22 mouse cellular contexts compared by ENCODE assay signal in the genomic region with DNA sequence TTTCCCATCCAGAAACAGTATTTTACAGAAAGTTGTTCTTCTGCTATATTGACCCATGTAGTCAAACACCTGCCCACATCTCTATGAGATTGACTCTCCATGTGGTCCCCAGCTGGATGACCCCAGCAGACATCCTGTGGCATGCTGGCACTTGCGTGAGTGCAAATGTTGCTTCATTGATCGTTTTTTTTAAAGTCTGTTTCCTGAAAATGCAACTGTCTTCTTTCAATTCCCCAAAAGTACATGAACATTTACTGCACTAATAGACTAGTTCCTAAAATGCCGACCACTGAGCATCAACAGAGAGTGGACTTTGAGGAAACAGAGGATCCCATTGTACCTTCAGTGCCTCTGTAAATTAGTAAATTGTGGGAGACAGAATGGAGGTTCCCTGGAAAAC. TPM values are rescaled to one million over a fixed set of nuclear protein-coding genes. Genes with fewer than 3 reads are reported as not detected.
DNase-seq lines count a peak whose midpoint lies in the region; ATAC-seq and TF ChIP-seq lines count a peak whose summit lies in the region.
"Had no signal": no experiment of that assay in that cellular context is flagged by ENCODE, and none has a peak within 500 bp of the region (broad histone marks: within the 10 kb centered on the region; RNA-seq: fewer than 3 reads in every experiment).

No protein-coding gene starts in this region.

- no peak overlapping the region for H3K4me3 ChIP-seq in layer of hippocampus, adult 2 months
- H3K4me3 ChIP-seq in CH12.LX (replicated peaks in 1 of 3; ENCODE audit: low read depth in 2 of 3, low read length in 2 of 3, poor library complexity in 1 of 3): no peak overlapping the region
- H3K4me3 ChIP-seq: embryonic facial prominence, embryonic 15.5 days; heart, embryonic 13.5 days; limb, embryonic 15.5 days; megakaryocyte, embryonic 14.5 days; midbrain, embryonic 15.5 days had no signal

- no peaks in the 10 kb centered on the region for H3K27me3 ChIP-seq in CH12.LX (replicated peaks)
- H3K27me3 ChIP-seq: embryonic facial prominence, embryonic 15.5 days; heart, embryonic 13.5 days; limb, embryonic 15.5 days; midbrain, embryonic 15.5 days had no signal

- no peaks in the 10 kb centered on the region for H3K36me3 ChIP-seq in CH12.LX (replicated peaks in 1 of 2; ENCODE audit: control insufficient read depth in 1 of 2, insufficient read depth in 1 of 2, low read length in 1 of 2)
- H3K36me3 ChIP-seq: embryonic facial prominence, embryonic 15.5 days; heart, embryonic 13.5 days; limb, embryonic 15.5 days; midbrain, embryonic 15.5 days had no signal

- no peak overlapping the region for H3K4me2 ChIP-seq in CH12.LX (ENCODE audit: insufficient read depth, low read depth, poor library complexity, severe bottlenecking)
- H3K4me2 ChIP-seq: embryonic facial prominence, embryonic 15.5 days; heart, embryonic 13.5 days; limb, embryonic 15.5 days; lung, embryonic 14.5 days; midbrain, embryonic 15.5 days had no signal

- H3K27ac ChIP-seq in layer of hippocampus, adult 2 months: 0 out of 2 replicates have a peak overlapping the region, but pooled peaks have one; percentile 32
- no peak overlapping the region for H3K27ac ChIP-seq in CH12.LX (ENCODE audit: insufficient read depth, low read depth)
- H3K27ac ChIP-seq: embryonic facial prominence, embryonic 15.5 days; heart, embryonic 13.5 days; limb, embryonic 15.5 days; midbrain, embryonic 15.5 days had no signal

- no peak for TF ChIP-seq CTCF in layer of hippocampus, adult 2 months (conservative IDR thresholded peaks at IDR 0.05)
- TF ChIP-seq CTCF in CH12.LX (conservative IDR thresholded peaks at IDR 0.05 in 1 of 2, IDR thresholded peaks at IDR 0.05 in 1 of 2; ENCODE audit: low read depth in 2 of 2, low read length in 2 of 2): no peak

- TF ChIP-seq POLR2A in CH12.LX (IDR thresholded peaks at IDR 0.05; ENCODE audit: low read depth, low read length): no peak

- H3K9me3 ChIP-seq in CH12.LX (replicated peaks; ENCODE audit: low read length): peaks cover 5% of the 10 kb centered on the region
- H3K9me3 ChIP-seq: embryonic facial prominence, embryonic 15.5 days; limb, embryonic 15.5 days; midbrain, embryonic 15.5 days had no signal

- peak; percentile 95 for TF ChIP-seq EP300 in CH12.LX (IDR thresholded peaks at IDR 0.05; ENCODE audit: low read length)

- dilution Hi-C loops in CH12.LX (cut with MboI; ENCODE audit: extremely low pct_ligation_motif_present, extremely low pct_unique_long_range_greater_than_20kb, low sequenced_read_pairs): no loop called here

- no peak overlapping the region for H3K9ac ChIP-seq in CH12.LX (ENCODE audit: insufficient read depth, low read depth)
- H3K9ac ChIP-seq: embryonic facial prominence, embryonic 15.5 days; heart, embryonic 13.5 days; limb, embryonic 15.5 days; lung, embryonic 14.5 days; midbrain, embryonic 15.5 days had no signal

- H3K4me1 ChIP-seq in CH12.LX (ENCODE audit: control insufficient read depth in 1 of 2, insufficient read depth in 2 of 2): peaks cover 0 to 48% of the 10 kb centered on the region in 2 experiments; a peak in 3 of 4 replicates
- H3K4me1 ChIP-seq: embryonic facial prominence, embryonic 15.5 days; heart, embryonic 13.5 days; limb, embryonic 15.5 days; midbrain, embryonic 15.5 days had no signal

- ATAC-seq in megakaryocyte progenitor cell, adult 5-6 weeks (replicated peaks; ENCODE audit: poor library complexity): peak; percentile 87
- ATAC-seq in megakaryocyte-erythroid progenitor cell, adult 5-6 weeks (replicated peaks; ENCODE audit: low FRiP score, low TSS enrichment, poor library complexity, severe bottlenecking): no peak
- ATAC-seq: forebrain, embryonic 16.5 days; midbrain, embryonic 15.5 days; Patski had no signal

- in situ Hi-C loops in CH12.LX (cut with MboI; ENCODE audit: low pct_ligation_motif_present, low pct_unique_long_range_greater_than_20kb, low sequenced_read_pairs): no loop called here

- no peak for TF ChIP-seq RAD21 in CH12.LX (IDR thresholded peaks at IDR 0.05; ENCODE audit: low read depth, low read length)

- no peaks in the 10 kb centered on the region for H3K79me2 ChIP-seq in CH12.LX (replicated peaks; ENCODE audit: control insufficient read depth, extremely low read depth, insufficient read depth, poor library complexity, severe bottlenecking)

- DNase-seq in layer of hippocampus, adult 2 months (ENCODE audit: low spot score in 2 of 2): no peak
- no peak for DNase-seq in layer of hippocampus, adult 18-20 months (ENCODE audit: low spot score in 2 of 2)
- DNase-seq in 416B (ENCODE audit: low read depth): peak; percentile 33
- peak; percentile 52 for DNase-seq in CH12.LX (ENCODE audit: extremely low read depth)
- DNase-seq in urinary bladder, postnatal 4 days (ENCODE audit: low spot score in 2 of 2): no peak
- DNase-seq: adrenal gland, postnatal 10 days; cerebellum, postnatal 10 days; embryo, embryonic 11 days; kidney, adult 8-10 months; kidney, postnatal 25 days; layer of hippocampus, postnatal 36 days; lung, embryonic 14.5 days; right cerebral cortex, postnatal 25 days had no signal

TF ChIP-seq in CH12.LX, 34 proteins besides CTCF, POLR2A, EP300 and RAD21:
- TF ChIP-seq IRF4 (IDR thresholded peaks at IDR 0.05; ENCODE audit: low read depth, low read length): peak; percentile 87
- TF ChIP-seq SIN3A (IDR thresholded peaks at IDR 0.05; ENCODE audit: low read length): peak; percentile 52; the same call in 1 of the 2 replicates
- TF ChIP-seq SMC3 (IDR thresholded peaks at IDR 0.05; ENCODE audit: low read depth, low read length): no peak
- TF ChIP-seq USF1 (IDR thresholded peaks at IDR 0.05; ENCODE audit: low read depth, low read length): no peak
- 0 out of 2 replicates have a peak, but pooled peaks have one; percentile 29 for TF ChIP-seq MXI1 (IDR thresholded peaks at IDR 0.05; ENCODE audit: low read depth, low read length)
- TF ChIP-seq RCOR1 (conservative IDR thresholded peaks at IDR 0.05; ENCODE audit: low read depth, low read length): 0 out of 2 replicates have a peak, but pooled peaks have one; percentile 45
- TF ChIP-seq CHD2 (IDR thresholded peaks at IDR 0.05; ENCODE audit: low read length): peak; percentile 61; the same call in 1 of the 2 replicates
- no peak for TF ChIP-seq KAT2A (IDR thresholded peaks at IDR 0.05; ENCODE audit: insufficient replicate concordance, low read length)
- TF ChIP-seq MEF2A (IDR thresholded peaks at IDR 0.05; ENCODE audit: borderline replicate concordance, low read depth, low read length): 0 out of 2 replicates have a peak, but pooled peaks have one; percentile 58
- TF ChIP-seq ELF1 (IDR thresholded peaks at IDR 0.05; ENCODE audit: low read depth, low read length): 0 out of 2 replicates have a peak, but pooled peaks have one; percentile 33
- peak; percentile 94 for TF ChIP-seq ZNF384 (IDR thresholded peaks at IDR 0.05; ENCODE audit: low read depth, low read length)
- TF ChIP-seq MYC (IDR thresholded peaks at IDR 0.05; ENCODE audit: low read depth, low read length): peak; percentile 74; the same call in 1 of the 2 replicates
- peak; percentile 63 for TF ChIP-seq ETS1 (conservative IDR thresholded peaks at IDR 0.05; ENCODE audit: low read depth, low read length)
- peak; percentile 96 for TF ChIP-seq CHD1 (IDR thresholded peaks at IDR 0.05; ENCODE audit: low read depth, low read length)
- peak; percentile 64; the same call in 1 of the 2 replicates for TF ChIP-seq MAX (IDR thresholded peaks at IDR 0.05; ENCODE audit: low read length)
- TF ChIP-seq UBTF (IDR thresholded peaks at IDR 0.05; ENCODE audit: low read depth, low read length): no peak
- TF ChIP-seq TCF12 (IDR thresholded peaks at IDR 0.05; ENCODE audit: low read depth, low read length): peak; percentile 97
- peak; percentile 76 for TF ChIP-seq BHLHE40 (IDR thresholded peaks at IDR 0.05; ENCODE audit: low read depth, low read length)
- no peak for TF ChIP-seq POLR2AphosphoS2 (IDR thresholded peaks at IDR 0.05; ENCODE audit: low read depth, low read length)

RNA-seq across cellular contexts. Expression of a gene that starts 21.1 kb away (rescaled TPM):
- total RNA-seq in layer of hippocampus, adult 2 months (2021): 10 to 100 TPM; 30.4 to 32.7 TPM
- 10 to 100 TPM; 30.9 to 31.9 TPM for total RNA-seq in layer of hippocampus, adult 18-20 months (2021)
- 23.2 and 25.1 TPM in 2 replicates for total RNA-seq in CH12.LX (2012; rRNA removed)
- total RNA-seq in CH12.LX (2014; rRNA removed): 22.9 and 25.4 TPM in 2 replicates
- 19.9 and 22.3 TPM in 2 replicates for polyA plus RNA-seq in CH12.LX (2012; ENCODE audit: insufficient read length, low read depth)
- total RNA-seq in megakaryocyte progenitor cell, adult 5-6 weeks (2015): 10.7 and 10.9 TPM in 2 replicates
- 27.4 and 29.5 TPM in 2 replicates for total RNA-seq in megakaryocyte progenitor cell, adult 5-6 weeks (2017)
- total RNA-seq in megakaryocyte-erythroid progenitor cell, adult 5-6 weeks (2014; fragmentation: Nextera tagmentation): 12.9 and 17.7 TPM in 2 replicates
- 2.9 and 7.1 TPM in 2 replicates for total RNA-seq in megakaryocyte-erythroid progenitor cell, adult 5-6 weeks (2017)

Comparison
In these comparisons a context has a peak if more than half of its experiments do, and no peak if none do; other contexts are left out.
1. DNase-seq: peak in 416B (single experiment) and CH12.LX (single experiment); none in layer of hippocampus, adult 2 months (0 of 2), layer of hippocampus, adult 18-20 months (0 of 2) and urinary bladder, postnatal 4 days (0 of 2).